Mouse (Mus musculus): ENCODE data around the gene Ptar1. TPM values are rescaled to one million over a fixed set of nuclear protein-coding genes. Genes with fewer than 3 reads are reported as not detected.

Ptar1 gene
- polyA plus RNA-seq, 1 experiment from 2014 or later = 7.2 TPM

- Histone ChIP-seq H3K4me1 (replicated peaks) (peaks cover 6% of the 10 kb centered on the region), H3K4me2 (peak within 1 kb of the TSS; percentile 89), H3K36me3 (no peaks in the 10 kb centered on the region), H3K9ac (peak within 1 kb of the TSS; percentile 74), H3K27ac (ENCODE audit: poor library complexity, severe bottlenecking) (peak within 1 kb of the TSS; percentile 40; the same call in 1 of the 2 replicates), H3K9me3 (replicated peaks) (0 out of 2 replicates have a peak, but pooled peaks cover 5% of the 10 kb centered on the region), H3K4me3 (peak within 1 kb of the TSS; percentile 76), H3K27me3 (replicated peaks) (peaks cover 18% of the 10 kb centered on the region)
- WGBS = under 1% methylated on average over 97 of the region's 98 CpGs
- ATAC-seq (ENCODE audit: insufficient number of reproducible peaks, low FRiP score) = peak; percentile 84
Measured at GRCm38 (mm10) chr19:23758554-23759321, 71.5 kb downstream of the Ptar1 start, which contains the start of gene Apba1. Gene Apba1 (plus strand): TSS chr19:23758887.

- peaks cover 18% of the 10 kb centered on the region for H3K27me3 ChIP-seq (replicated peaks)
- H3K36me3 ChIP-seq = no peaks in the 10 kb centered on the region
- WGBS = 3% methylated on average over 17 of the region's 17 CpGs
- peak; percentile 23; the same call in 1 of the 2 replicates for ATAC-seq (ENCODE audit: insufficient number of reproducible peaks, low FRiP score)
- 0 out of 2 replicates have a peak, but pooled peaks cover 3% of the 10 kb centered on the region for H3K9me3 ChIP-seq (replicated peaks)
- H3K4me3 ChIP-seq = peak overlapping the region; percentile 76
- peaks cover 6% of the 10 kb centered on the region for H3K4me1 ChIP-seq (replicated peaks)
- peak overlapping the region; percentile 89 for H3K4me2 ChIP-seq
- no peak overlapping the region for H3K27ac ChIP-seq (ENCODE audit: poor library complexity, severe bottlenecking)
- H3K9ac ChIP-seq = peak overlapping the region; percentile 74
Measured at GRCm38 (mm10) chr19:23759322-23759945, 72.2 kb downstream of the Ptar1 start.

DNA sequence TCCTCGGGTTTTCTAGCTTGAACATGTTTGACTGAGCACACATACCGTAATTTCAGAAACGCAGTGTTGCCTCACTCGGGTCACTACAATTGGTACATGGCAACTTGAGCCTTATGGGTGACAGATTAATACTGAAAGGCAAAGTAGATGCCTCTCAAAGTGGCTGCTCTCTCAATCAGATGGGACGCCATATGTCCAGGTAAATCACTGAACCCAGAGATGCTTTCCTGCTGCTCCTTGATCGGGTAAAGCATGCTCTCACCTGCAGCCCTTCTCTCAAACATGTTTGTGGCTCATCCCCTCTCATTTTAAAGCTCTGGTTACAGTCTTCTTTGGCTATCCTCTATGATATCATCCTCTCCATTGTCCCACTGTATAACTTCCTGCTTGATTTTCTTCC, 76.1 kb downstream of the Ptar1 start:
- H3K36me3 ChIP-seq = no peaks in the 10 kb centered on the region
- H3K9ac ChIP-seq = no peak overlapping the region
- no peak for ATAC-seq (ENCODE audit: insufficient number of reproducible peaks, low FRiP score)
- 84% methylated on average over 6 of the region's 6 CpGs for WGBS
- no peak overlapping the region for H3K27ac ChIP-seq (ENCODE audit: poor library complexity, severe bottlenecking)
- peaks cover 6% of the 10 kb centered on the region for H3K4me1 ChIP-seq (replicated peaks)
- no peak overlapping the region for H3K4me2 ChIP-seq
- H3K9me3 ChIP-seq (replicated peaks) = no peaks in the 10 kb centered on the region
- H3K4me3 ChIP-seq = no peak overlapping the region
- H3K27me3 ChIP-seq (replicated peaks) = peaks cover 18% of the 10 kb centered on the region

- 66% methylated on average over 2 of the region's 2 CpGs for WGBS
- Histone ChIP-seq H3K4me2 (no peak overlapping the region), H3K9me3 (replicated peaks) (no peaks in the 10 kb centered on the region), H3K36me3 (no peaks in the 10 kb centered on the region), H3K9ac (no peak overlapping the region), H3K27ac (ENCODE audit: poor library complexity, severe bottlenecking) (no peak overlapping the region), H3K27me3 (replicated peaks) (peaks cover 18% of the 10 kb centered on the region), H3K4me3 (no peak overlapping the region), H3K4me1 (replicated peaks) (peaks cover 6% of the 10 kb centered on the region)
- ATAC-seq (ENCODE audit: insufficient number of reproducible peaks, low FRiP score) = no peak
Measured at GRCm38 (mm10) chr19:23764051-23764450, 76.8 kb downstream of the Ptar1 start.

DNA sequence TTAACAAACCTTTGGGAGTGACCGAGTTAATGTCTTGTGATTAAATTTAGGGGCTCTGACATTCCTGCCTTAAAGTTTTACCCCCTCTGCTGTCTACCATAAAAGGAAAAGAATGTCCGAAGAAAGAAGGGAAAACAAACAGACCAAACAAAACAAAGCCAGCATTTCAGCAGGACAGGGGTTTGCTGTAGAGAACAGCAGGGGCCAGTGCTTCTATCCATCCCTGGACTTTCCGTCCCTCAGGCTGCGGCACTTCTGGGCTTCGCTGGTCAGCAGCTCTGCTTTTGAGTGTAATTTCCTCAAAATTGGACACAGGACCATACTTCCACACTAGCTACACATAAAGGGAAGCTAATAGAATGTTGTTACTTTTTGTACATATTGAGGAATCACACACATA, 81.6 kb downstream of the Ptar1 start:
- no peak overlapping the region for H3K27ac ChIP-seq (ENCODE audit: poor library complexity, severe bottlenecking)
- H3K4me1 ChIP-seq (replicated peaks) = no peaks in the 10 kb centered on the region
- WGBS = 69% methylated on average over 5 of the region's 5 CpGs
- ATAC-seq (ENCODE audit: insufficient number of reproducible peaks, low FRiP score) = no peak
- H3K36me3 ChIP-seq = no peaks in the 10 kb centered on the region
- no peak overlapping the region for H3K4me2 ChIP-seq
- no peaks in the 10 kb centered on the region for H3K9me3 ChIP-seq (replicated peaks)
- H3K27me3 ChIP-seq (replicated peaks) = no peaks in the 10 kb centered on the region
- no peak overlapping the region for H3K4me3 ChIP-seq
- no peak overlapping the region for H3K9ac ChIP-seq

DNA sequence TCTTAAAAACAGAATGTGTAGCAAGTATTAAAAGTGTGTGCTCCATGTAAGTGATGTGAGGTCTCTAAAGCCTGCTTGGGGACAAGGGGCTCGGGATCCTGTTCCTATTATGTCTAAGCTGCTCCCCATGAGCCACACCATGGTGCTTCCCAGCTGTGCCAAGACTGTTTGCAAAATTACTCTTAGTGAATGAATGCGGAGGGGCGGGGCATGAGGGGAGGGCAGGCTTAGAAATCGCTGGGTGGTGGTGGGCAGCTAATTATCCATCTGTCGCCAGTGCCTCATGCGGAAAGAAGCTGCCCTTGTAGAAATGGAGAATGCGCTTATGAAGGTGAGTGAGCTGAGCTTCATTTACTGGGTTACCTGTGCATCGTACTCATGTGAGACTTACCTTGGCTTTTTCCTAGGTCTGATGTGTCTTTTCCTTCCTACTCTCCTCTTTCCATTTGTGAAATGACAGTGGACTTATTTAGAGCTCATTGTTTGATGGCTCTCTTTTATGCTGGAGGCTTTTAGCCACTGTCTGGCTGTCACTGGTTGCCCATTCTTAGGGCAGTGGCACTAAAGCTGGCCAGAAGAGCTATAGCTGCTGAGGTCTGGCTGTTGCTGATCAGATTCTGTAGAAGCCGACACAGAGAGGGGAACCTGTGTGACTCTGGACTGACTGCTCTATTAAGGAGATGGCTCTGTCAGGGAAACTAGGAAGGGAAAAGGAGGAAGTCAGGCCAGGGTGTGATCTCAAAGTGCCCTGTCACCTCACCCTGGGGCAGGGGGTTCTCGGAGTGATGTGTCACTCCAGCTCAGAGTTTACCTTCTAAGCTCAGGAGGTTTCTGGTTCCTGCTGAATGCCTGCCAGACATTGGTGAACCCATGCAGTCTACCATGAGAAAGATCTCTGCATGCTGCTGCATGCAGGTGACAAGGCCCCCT, 83.5 kb downstream of the Ptar1 start:
- no peak overlapping the region for H3K9ac ChIP-seq
- WGBS = 64% methylated on average over 10 of the region's 10 CpGs
- H3K36me3 ChIP-seq = no peaks in the 10 kb centered on the region

GRCm38 (mm10) chr19:23771971-23772370, 84.7 kb downstream of the Ptar1 start:
- Histone ChIP-seq H3K27ac (ENCODE audit: poor library complexity, severe bottlenecking) (no peak overlapping the region), H3K27me3 (replicated peaks) (no peaks in the 10 kb centered on the region), H3K9me3 (replicated peaks) (no peaks in the 10 kb centered on the region), H3K4me3 (no peak overlapping the region), H3K4me1 (replicated peaks) (no peaks in the 10 kb centered on the region), H3K4me2 (no peak overlapping the region), H3K36me3 (no peaks in the 10 kb centered on the region), H3K9ac (no peak overlapping the region)
- no peak for ATAC-seq (ENCODE audit: insufficient number of reproducible peaks, low FRiP score)
- WGBS = 59% methylated on average over 7 of the region's 7 CpGs

More for the DNA sequence above, 83.5 kb downstream of the Ptar1 start:
- Histone ChIP-seq H3K9me3 (replicated peaks) (no peaks in the 10 kb centered on the region), H3K27ac (ENCODE audit: poor library complexity, severe bottlenecking) (no peak overlapping the region), H3K27me3 (replicated peaks) (no peaks in the 10 kb centered on the region), H3K4me3 (no peak overlapping the region), H3K4me2 (no peak overlapping the region), H3K4me1 (replicated peaks) (no peaks in the 10 kb centered on the region)
- no peak for ATAC-seq (ENCODE audit: insufficient number of reproducible peaks, low FRiP score)

GRCm38 (mm10) chr19:23775356-23775755, 88.1 kb downstream of the Ptar1 start:
- no peak for ATAC-seq (ENCODE audit: insufficient number of reproducible peaks, low FRiP score)
- H3K9ac ChIP-seq = no peak overlapping the region
- H3K36me3 ChIP-seq = no peaks in the 10 kb centered on the region
- no peaks in the 10 kb centered on the region for H3K27me3 ChIP-seq (replicated peaks)
- 70% methylated on average over 6 of the region's 6 CpGs for WGBS
- no peak overlapping the region for H3K27ac ChIP-seq (ENCODE audit: poor library complexity, severe bottlenecking)
- H3K4me3 ChIP-seq = no peak overlapping the region
- no peaks in the 10 kb centered on the region for H3K9me3 ChIP-seq (replicated peaks)
- no peak overlapping the region for H3K4me2 ChIP-seq
- peaks cover 4% of the 10 kb centered on the region for H3K4me1 ChIP-seq (replicated peaks)

- no peak overlapping the region for H3K27ac ChIP-seq (ENCODE audit: poor library complexity, severe bottlenecking)
- H3K4me3 ChIP-seq = no peak overlapping the region
- H3K36me3 ChIP-seq = no peaks in the 10 kb centered on the region
- no peak for ATAC-seq (ENCODE audit: insufficient number of reproducible peaks, low FRiP score)
- H3K27me3 ChIP-seq (replicated peaks) = no peaks in the 10 kb centered on the region
- H3K4me1 ChIP-seq (replicated peaks) = peaks cover 10% of the 10 kb centered on the region
- no peaks in the 10 kb centered on the region for H3K9me3 ChIP-seq (replicated peaks)
- no peak overlapping the region for H3K4me2 ChIP-seq
- no peak overlapping the region for H3K9ac ChIP-seq
Measured at GRCm38 (mm10) chr19:23779130-23779529, 91.9 kb downstream of the Ptar1 start.

DNA sequence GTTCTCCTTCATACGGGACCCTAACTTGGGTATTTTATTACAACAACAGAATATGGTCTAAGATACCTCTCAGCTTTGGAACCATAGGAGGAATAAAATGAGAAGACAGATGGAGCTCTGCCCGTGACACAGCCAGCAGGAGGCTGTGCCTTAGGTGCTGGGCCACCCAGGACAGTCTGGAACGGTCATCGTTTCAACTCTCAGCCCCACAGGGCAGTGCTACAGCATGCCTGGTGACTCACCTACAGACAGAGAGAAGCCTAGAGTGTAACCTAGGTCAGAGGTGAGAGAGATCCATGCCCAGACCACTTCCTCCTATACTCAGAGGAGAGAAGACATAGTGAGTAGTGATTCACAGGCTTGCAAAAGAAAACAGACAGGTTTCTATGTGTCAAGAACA, 92.9 kb downstream of the Ptar1 start:
- Histone ChIP-seq H3K9ac (no peak overlapping the region), H3K4me2 (no peak overlapping the region), H3K9me3 (replicated peaks) (no peaks in the 10 kb centered on the region), H3K4me3 (no peak overlapping the region), H3K4me1 (replicated peaks) (peaks cover 10% of the 10 kb centered on the region), H3K36me3 (no peaks in the 10 kb centered on the region), H3K27me3 (replicated peaks) (no peaks in the 10 kb centered on the region), H3K27ac (ENCODE audit: poor library complexity, severe bottlenecking) (no peak overlapping the region)
- no peak for ATAC-seq (ENCODE audit: insufficient number of reproducible peaks, low FRiP score)
- 72% methylated on average over 4 of the region's 4 CpGs for WGBS
